Mouse (Mus musculus): ENCODE data around the gene 4933417A18Rik.

DNA sequence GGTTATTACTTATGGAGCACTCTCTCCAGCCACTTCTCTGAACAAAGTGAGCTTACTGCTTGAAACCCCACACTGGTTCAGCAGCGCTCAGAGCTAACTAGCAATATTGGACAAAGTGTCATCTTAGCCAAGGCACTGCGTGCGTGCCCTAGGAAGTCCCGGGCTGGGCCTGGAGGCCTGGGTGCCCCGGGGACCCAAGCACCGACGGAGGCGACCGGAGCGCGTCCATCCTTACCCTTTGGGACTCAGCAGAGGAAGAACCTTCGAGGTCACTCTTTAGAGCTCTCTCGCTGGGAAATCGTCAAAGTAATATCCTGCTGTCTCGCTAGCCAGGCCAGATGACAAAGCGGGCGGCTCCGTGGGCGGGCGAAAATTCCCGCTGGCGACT is 69.4 kb downstream of the 4933417A18Rik start:
- TF ChIP-seq CTCF (IDR thresholded peaks at IDR 0.05; ENCODE audit: insufficient read depth, low read depth, low read length) (no peak), POLR2A (IDR thresholded peaks at IDR 0.05; ENCODE audit: insufficient read depth, low read depth, low read length) (no peak)

Measured in olfactory bulb, adult 2 months (tissue).